Mouse (Mus musculus): ENCODE measurements around the gene Il16. TPM values are rescaled to one million over a fixed set of nuclear protein-coding genes. Genes with fewer than 3 reads are reported as not detected.
A peak's percentile ranks its signal among the peaks of the same experiment; 100 is the strongest.

Gene Il16
- polyA plus RNA-seq, 1 experiment from 2014 or later: 1.6 TPM

DNA sequence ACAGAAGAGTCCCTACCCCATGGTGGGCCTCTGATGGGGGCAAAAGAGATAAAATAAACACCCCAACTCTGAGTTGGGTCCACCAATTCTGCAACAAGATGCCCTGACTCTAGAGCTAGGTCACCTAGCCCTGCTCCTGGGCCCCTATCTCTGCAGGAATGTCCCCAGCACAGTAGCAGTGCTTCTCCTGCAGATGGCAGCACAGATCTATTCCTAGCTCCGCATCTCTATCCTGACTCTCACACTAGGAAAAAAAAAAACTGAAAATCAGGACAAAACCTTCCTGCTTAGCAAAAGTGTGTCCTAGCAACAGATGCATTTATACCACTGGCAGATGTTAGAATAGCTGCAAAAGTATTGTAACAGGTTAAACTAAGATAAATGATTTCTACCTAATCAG, 76.8 kb downstream of the Il16 start:
- no peak; the same call in 1 of the 2 replicates for ATAC-seq (replicated peaks; ENCODE audit: insufficient number of reproducible peaks, low FRiP score, low TSS enrichment, low read depth)
- 14% methylated on average over 1 of the region's 1 CpGs for WGBS

DNA sequence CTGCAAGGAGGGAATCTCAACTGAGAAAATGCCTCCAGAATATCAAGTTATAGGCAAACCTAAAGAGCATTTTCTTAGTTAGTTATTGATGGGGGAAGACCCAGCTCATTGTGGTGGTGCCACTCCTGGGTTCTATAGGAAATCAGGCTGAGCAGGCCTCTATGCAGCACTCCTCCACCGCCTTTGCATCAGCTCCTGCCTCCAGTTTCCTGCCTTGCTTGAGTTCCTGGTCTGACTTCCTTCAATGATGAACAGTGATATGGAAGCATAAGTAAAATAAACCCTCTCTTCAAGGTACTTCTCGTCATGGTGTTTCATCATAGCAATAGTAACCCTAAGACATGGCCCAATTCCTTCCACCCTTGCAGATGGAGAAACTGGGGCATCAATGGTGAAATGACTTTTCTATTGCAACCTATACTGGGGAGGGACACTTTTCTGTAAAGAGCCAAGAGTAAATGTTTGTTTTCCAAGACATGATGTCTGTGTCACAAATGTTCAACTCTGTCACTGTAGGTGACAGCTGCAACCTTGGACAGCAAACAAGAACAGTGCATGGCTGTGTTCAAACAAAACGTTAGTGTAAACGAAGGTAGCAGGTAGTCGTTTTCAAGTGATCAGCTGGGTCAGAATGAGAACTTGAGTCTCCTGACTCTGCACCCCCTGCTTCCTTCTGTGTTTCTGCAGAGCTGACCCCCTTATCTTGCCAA, 77.4 kb downstream of the Il16 start:
- no peak for DNase-seq (ENCODE audit: low spot score)
- no peak overlapping the region for H3K4me2 ChIP-seq (ENCODE audit: low read depth, low read length)
- ATAC-seq (replicated peaks; ENCODE audit: insufficient number of reproducible peaks, low FRiP score, low TSS enrichment, low read depth): no peak
- H3K4me3 ChIP-seq (ENCODE audit: low read depth, low read length): no peak overlapping the region
- no peaks in the 10 kb centered on the region for H3K36me3 ChIP-seq (replicated peaks; ENCODE audit: control insufficient read depth, insufficient read depth, low read depth, low read length)
- H3K9ac ChIP-seq (replicated peaks; ENCODE audit: low read length): no peak overlapping the region
- no peaks in the 10 kb centered on the region for H3K27me3 ChIP-seq (ENCODE audit: control insufficient read depth, insufficient read depth, low read length)
- 81% methylated on average over 5 of the region's 5 CpGs for WGBS
- no peak overlapping the region for H3K27ac ChIP-seq (replicated peaks; ENCODE audit: low read depth, low read length)
- no peaks in the 10 kb centered on the region for H3K9me3 ChIP-seq (replicated peaks; ENCODE audit: control insufficient read depth, low read length)
- H3K4me1 ChIP-seq (ENCODE audit: control insufficient read depth, insufficient read depth, low read length): no peaks in the 10 kb centered on the region

More for the DNA sequence above, 76.8 kb downstream of the Il16 start:
- Histone ChIP-seq H3K4me2 (ENCODE audit: low read depth, low read length) (no peak overlapping the region), H3K4me3 (ENCODE audit: low read depth, low read length) (no peak overlapping the region), H3K9ac (replicated peaks; ENCODE audit: low read length) (no peak overlapping the region), H3K4me1 (ENCODE audit: control insufficient read depth, insufficient read depth, low read length) (no peaks in the 10 kb centered on the region), H3K9me3 (replicated peaks; ENCODE audit: control insufficient read depth, low read length) (no peaks in the 10 kb centered on the region), H3K36me3 (replicated peaks; ENCODE audit: control insufficient read depth, insufficient read depth, low read depth, low read length) (no peaks in the 10 kb centered on the region), H3K27ac (replicated peaks; ENCODE audit: low read depth, low read length) (no peak overlapping the region), H3K27me3 (ENCODE audit: control insufficient read depth, insufficient read depth, low read length) (no peaks in the 10 kb centered on the region)
- peak; percentile 81 for DNase-seq (ENCODE audit: low spot score)

DNA sequence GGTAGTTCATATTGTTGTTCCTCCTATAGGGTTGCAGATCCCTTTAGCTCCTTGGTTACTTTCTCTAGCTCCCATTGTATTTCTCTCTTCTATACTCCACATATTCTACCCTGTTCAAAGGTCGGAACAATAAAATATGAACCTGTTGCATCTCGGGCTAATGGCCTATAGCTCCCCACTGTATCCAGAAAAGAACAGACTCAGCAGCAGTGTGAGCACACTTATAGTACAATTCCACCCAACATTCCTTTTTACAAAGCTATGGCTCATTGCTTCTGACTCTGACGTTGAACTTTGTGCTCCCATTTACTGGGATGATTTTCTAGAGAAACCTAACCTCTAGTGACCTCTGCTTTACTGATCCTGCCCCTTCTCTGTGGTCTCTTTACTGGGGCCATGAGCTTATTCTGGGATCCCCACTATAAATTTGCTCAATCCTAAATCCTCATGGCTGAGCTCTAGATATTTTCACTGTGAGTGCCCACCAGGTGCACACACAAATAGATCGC, 79.4 kb downstream of the Il16 start:
- Histone ChIP-seq H3K4me2 (ENCODE audit: low read depth, low read length) (no peak overlapping the region), H3K27me3 (ENCODE audit: control insufficient read depth, insufficient read depth, low read length) (no peaks in the 10 kb centered on the region), H3K4me1 (ENCODE audit: control insufficient read depth, insufficient read depth, low read length) (no peaks in the 10 kb centered on the region), H3K36me3 (replicated peaks; ENCODE audit: control insufficient read depth, insufficient read depth, low read depth, low read length) (no peaks in the 10 kb centered on the region), H3K4me3 (ENCODE audit: low read depth, low read length) (no peak overlapping the region), H3K9ac (replicated peaks; ENCODE audit: low read length) (no peak overlapping the region), H3K9me3 (replicated peaks; ENCODE audit: control insufficient read depth, low read length) (no peaks in the 10 kb centered on the region), H3K27ac (replicated peaks; ENCODE audit: low read depth, low read length) (no peak overlapping the region)
- ATAC-seq (replicated peaks; ENCODE audit: insufficient number of reproducible peaks, low FRiP score, low TSS enrichment, low read depth) (no peak), DNase-seq (ENCODE audit: low spot score) (no peak)
- 85% methylated on average over 4 of the region's 4 CpGs for WGBS

DNA sequence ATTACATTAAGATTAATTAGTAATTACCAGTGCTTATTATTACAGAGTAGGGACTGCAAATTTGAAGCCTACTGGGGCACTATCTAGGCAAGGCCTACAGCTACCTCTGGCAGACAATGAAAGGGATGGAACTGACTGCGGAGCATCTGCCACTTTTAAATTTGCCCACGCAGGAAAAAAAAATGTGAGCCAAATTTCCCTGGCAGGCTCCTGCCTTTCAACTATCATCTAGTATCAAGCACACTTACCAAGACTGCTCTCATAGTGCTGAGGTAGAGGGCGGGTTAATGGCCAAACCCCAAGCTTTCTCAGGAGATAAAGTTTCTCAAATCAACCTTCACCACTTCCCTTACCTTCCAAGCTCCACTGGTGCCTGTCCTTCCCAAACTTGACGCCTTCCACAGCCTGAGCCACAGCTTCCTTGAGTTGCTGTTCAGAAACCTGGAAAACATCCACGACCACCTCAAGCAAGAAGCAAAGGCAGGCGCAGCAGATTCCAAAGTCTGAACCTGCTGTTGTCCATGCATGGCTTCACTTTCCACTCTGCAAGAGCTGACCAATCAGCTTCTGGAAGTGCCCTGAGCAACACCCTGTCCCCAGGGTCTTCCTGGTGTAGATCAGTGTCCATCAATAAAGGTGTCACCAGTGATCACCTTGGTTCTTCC, 82.7 kb downstream of the Il16 start:
- WGBS: 86% methylated on average over 6 of the region's 6 CpGs
- no peaks in the 10 kb centered on the region for H3K4me1 ChIP-seq (ENCODE audit: control insufficient read depth, insufficient read depth, low read length)
- no peak for DNase-seq (ENCODE audit: low spot score)
- H3K4me2 ChIP-seq (ENCODE audit: low read depth, low read length): no peak overlapping the region
- H3K9ac ChIP-seq (replicated peaks; ENCODE audit: low read length): no peak overlapping the region
- no peak for ATAC-seq (replicated peaks; ENCODE audit: insufficient number of reproducible peaks, low FRiP score, low TSS enrichment, low read depth)
- no peak overlapping the region for H3K4me3 ChIP-seq (ENCODE audit: low read depth, low read length)
- no peaks in the 10 kb centered on the region for H3K36me3 ChIP-seq (replicated peaks; ENCODE audit: control insufficient read depth, insufficient read depth, low read depth, low read length)
- H3K9me3 ChIP-seq (replicated peaks; ENCODE audit: control insufficient read depth, low read length): no peaks in the 10 kb centered on the region
- no peak overlapping the region for H3K27ac ChIP-seq (replicated peaks; ENCODE audit: low read depth, low read length)
- H3K27me3 ChIP-seq (ENCODE audit: control insufficient read depth, insufficient read depth, low read length): no peaks in the 10 kb centered on the region

DNA sequence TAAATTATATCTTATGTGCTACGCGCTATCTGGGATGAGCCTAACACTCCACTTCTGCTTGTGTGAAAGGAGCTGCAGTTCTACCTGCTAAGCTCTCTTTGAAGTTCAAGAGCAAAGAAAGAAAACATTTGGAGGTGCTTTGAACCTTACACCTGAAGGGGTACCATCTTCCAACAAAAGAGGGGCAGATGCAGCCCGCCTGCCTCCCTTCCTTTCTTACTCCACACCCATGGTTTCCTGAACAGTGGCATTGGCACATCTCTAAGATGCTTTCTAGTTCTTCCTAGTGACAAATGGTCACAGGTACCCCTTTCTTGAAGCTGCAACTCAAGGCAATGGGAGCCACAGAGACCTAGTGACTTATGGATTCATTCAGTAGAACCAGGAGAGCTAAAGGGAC, 83.8 kb downstream of the Il16 start:
- ATAC-seq (replicated peaks; ENCODE audit: insufficient number of reproducible peaks, low FRiP score, low TSS enrichment, low read depth) (no peak), DNase-seq (ENCODE audit: low spot score) (no peak)
- no peaks in the 10 kb centered on the region for H3K4me1 ChIP-seq (ENCODE audit: control insufficient read depth, insufficient read depth, low read length)
- WGBS: 92% methylated on average over 3 of the region's 3 CpGs
- H3K27ac ChIP-seq (replicated peaks; ENCODE audit: low read depth, low read length): no peak overlapping the region
- H3K4me3 ChIP-seq (ENCODE audit: low read depth, low read length): no peak overlapping the region
- H3K4me2 ChIP-seq (ENCODE audit: low read depth, low read length): no peak overlapping the region
- no peaks in the 10 kb centered on the region for H3K9me3 ChIP-seq (replicated peaks; ENCODE audit: control insufficient read depth, low read length)
- no peaks in the 10 kb centered on the region for H3K27me3 ChIP-seq (ENCODE audit: control insufficient read depth, insufficient read depth, low read length)
- H3K9ac ChIP-seq (replicated peaks; ENCODE audit: low read length): no peak overlapping the region
- no peaks in the 10 kb centered on the region for H3K36me3 ChIP-seq (replicated peaks; ENCODE audit: control insufficient read depth, insufficient read depth, low read depth, low read length)

DNA sequence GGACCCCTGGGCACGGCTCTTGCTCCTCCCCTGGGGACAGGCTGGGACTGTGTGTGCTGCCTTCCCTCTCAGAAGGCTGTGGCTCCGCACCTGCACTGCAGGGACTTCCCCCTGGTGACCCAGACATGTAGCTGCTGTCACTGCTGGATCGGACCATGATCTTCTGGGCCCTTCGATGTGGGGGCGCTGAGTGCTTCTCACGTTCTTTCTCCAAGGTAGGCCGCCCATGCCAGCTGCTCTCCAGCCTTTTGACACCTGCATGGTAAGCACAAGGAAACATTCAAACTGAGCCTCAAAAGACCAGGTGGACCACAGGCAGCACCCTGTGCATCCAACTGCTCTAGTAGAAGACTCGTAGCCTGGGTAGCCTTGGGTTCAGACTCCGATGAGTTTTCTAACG, 84.5 kb downstream of the Il16 start:
- Histone ChIP-seq H3K27me3 (ENCODE audit: control insufficient read depth, insufficient read depth, low read length) (no peaks in the 10 kb centered on the region), H3K36me3 (replicated peaks; ENCODE audit: control insufficient read depth, insufficient read depth, low read depth, low read length) (no peaks in the 10 kb centered on the region), H3K9me3 (replicated peaks; ENCODE audit: control insufficient read depth, low read length) (no peaks in the 10 kb centered on the region), H3K4me3 (ENCODE audit: low read depth, low read length) (no peak overlapping the region), H3K27ac (replicated peaks; ENCODE audit: low read depth, low read length) (no peak overlapping the region), H3K4me2 (ENCODE audit: low read depth, low read length) (no peak overlapping the region), H3K4me1 (ENCODE audit: control insufficient read depth, insufficient read depth, low read length) (no peaks in the 10 kb centered on the region), H3K9ac (replicated peaks; ENCODE audit: low read length) (no peak overlapping the region)
- 91% methylated on average over 10 of the region's 10 CpGs for WGBS
- DNase-seq (ENCODE audit: low spot score) (no peak), ATAC-seq (replicated peaks; ENCODE audit: insufficient number of reproducible peaks, low FRiP score, low TSS enrichment, low read depth) (no peak)

DNA sequence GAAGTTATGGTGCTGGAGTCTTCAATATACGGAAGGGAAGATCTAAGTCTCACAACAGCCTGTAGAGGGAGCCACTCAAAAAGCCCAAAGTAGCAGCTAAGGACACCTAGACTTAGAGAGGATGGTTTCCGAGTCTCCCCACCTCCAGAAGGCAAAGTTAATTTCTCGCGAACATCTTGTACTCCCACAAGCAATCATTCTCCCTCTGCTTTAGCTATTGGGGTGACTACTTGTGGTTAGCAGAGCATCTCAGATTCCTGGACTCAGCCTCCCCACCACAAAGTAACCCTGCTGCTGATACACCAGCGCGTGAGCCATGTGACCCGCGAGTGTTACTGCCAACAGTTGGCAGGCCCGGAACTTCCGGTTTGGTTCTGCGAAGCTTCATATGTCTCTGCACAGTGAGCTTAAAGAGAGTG, 85.2 kb downstream of the Il16 start:
- Histone ChIP-seq H3K27me3 (ENCODE audit: control insufficient read depth, insufficient read depth, low read length) (no peaks in the 10 kb centered on the region), H3K4me3 (ENCODE audit: low read depth, low read length) (no peak overlapping the region), H3K4me1 (ENCODE audit: control insufficient read depth, insufficient read depth, low read length) (no peaks in the 10 kb centered on the region), H3K4me2 (ENCODE audit: low read depth, low read length) (no peak overlapping the region), H3K27ac (replicated peaks; ENCODE audit: low read depth, low read length) (no peak overlapping the region), H3K9me3 (replicated peaks; ENCODE audit: control insufficient read depth, low read length) (no peaks in the 10 kb centered on the region), H3K36me3 (replicated peaks; ENCODE audit: control insufficient read depth, insufficient read depth, low read depth, low read length) (no peaks in the 10 kb centered on the region), H3K9ac (replicated peaks; ENCODE audit: low read length) (no peak overlapping the region)
- DNase-seq (ENCODE audit: low spot score) (no peak), ATAC-seq (replicated peaks; ENCODE audit: insufficient number of reproducible peaks, low FRiP score, low TSS enrichment, low read depth) (no peak)
- WGBS: 90% methylated on average over 11 of the region's 11 CpGs
